Comparison of ENCODE assay signal across 13 mouse cellular contexts in the genomic region with DNA sequence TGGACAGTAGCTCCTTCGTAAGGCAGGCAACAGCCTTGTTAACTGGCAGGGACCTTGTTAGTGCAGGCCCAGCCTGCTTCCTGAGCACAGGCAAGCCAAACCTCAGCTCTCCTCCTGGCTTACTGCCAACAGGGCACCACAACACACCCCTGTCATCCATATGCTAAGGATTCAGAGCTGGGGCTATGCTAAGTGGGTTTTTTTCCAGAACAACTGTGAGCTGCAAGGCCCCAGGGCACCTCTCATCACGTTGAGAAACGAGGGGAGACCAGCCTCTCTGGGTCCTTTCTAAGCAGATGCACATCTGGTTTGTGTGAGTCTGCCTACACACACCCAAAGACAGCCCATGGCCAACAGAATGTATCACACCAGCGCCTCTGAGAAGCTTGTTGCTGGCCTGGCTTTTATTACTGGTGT.
A peak's percentile ranks its signal among the peaks of the same experiment; 100 is the strongest.
DNase-seq lines count a peak whose midpoint lies in the region; ATAC-seq lines count a peak whose summit lies in the region.
"Had no signal": no experiment of that assay in that cellular context is flagged by ENCODE, and none has a peak within 500 bp of the region (broad histone marks: within the 10 kb centered on the region; RNA-seq: fewer than 3 reads in every experiment).

No protein-coding gene starts in this region.

- peaks cover 28% of the 10 kb centered on the region for H3K4me1 ChIP-seq in embryonic facial prominence, embryonic 15.5 days

- DNase-seq in heart, postnatal 4 days = peak; percentile 12
- DNase-seq in heart, adult 18-20 months = no peak
- peak; percentile 1 for DNase-seq in NIH3T3 (ENCODE audit: low read depth)
- DNase-seq in brain, adult 2 months (ENCODE audit: low read depth, low spot score) = peak; percentile 62
- DNase-seq in frontal cortex, postnatal 10 days (ENCODE audit: low spot score in 2 of 2) = no peak
- no peak for DNase-seq in spleen, postnatal 14 days (ENCODE audit: low spot score in 2 of 2)
- DNase-seq in neural tube, embryonic 10.5 days (ENCODE audit: extremely low spot score, low spot score) = no peak
- DNase-seq: lung, postnatal 10 days; right cerebral cortex, postnatal 4 days had no signal

- no peak overlapping the region for H3K4me3 ChIP-seq in embryonic facial prominence, embryonic 15.5 days (replicated peaks)
- H3K4me3 ChIP-seq: heart, embryonic 13.5 days; midbrain, embryonic 12.5 days; neural tube, embryonic 15.5 days had no signal

- H3K9ac ChIP-seq in embryonic facial prominence, embryonic 15.5 days = no peak overlapping the region
- H3K9ac ChIP-seq: heart, embryonic 13.5 days; midbrain, embryonic 12.5 days; neural tube, embryonic 15.5 days had no signal

- H3K4me2 ChIP-seq in embryonic facial prominence, embryonic 15.5 days (replicated peaks) = no peak overlapping the region
- H3K4me2 ChIP-seq: heart, embryonic 13.5 days; midbrain, embryonic 12.5 days; neural tube, embryonic 15.5 days had no signal

- no peaks in the 10 kb centered on the region for H3K9me3 ChIP-seq in embryonic facial prominence, embryonic 15.5 days (replicated peaks)
- H3K9me3 ChIP-seq: heart, embryonic 13.5 days; midbrain, embryonic 12.5 days; neural tube, embryonic 15.5 days had no signal

- no peaks in the 10 kb centered on the region for H3K27me3 ChIP-seq in embryonic facial prominence, embryonic 15.5 days
- H3K27me3 ChIP-seq: heart, embryonic 13.5 days; neural tube, embryonic 15.5 days had no signal

- H3K36me3 ChIP-seq in embryonic facial prominence, embryonic 15.5 days = no peaks in the 10 kb centered on the region
- H3K36me3 ChIP-seq: heart, embryonic 13.5 days; midbrain, embryonic 12.5 days; neural tube, embryonic 15.5 days had no signal

- ATAC-seq in embryonic facial prominence, embryonic 15.5 days (ENCODE audit: insufficient number of reproducible peaks, low FRiP score, low TSS enrichment, low read depth) = peak; percentile 90

- WGBS in embryonic facial prominence, embryonic 15.5 days = 12% methylated on average over 4 of the region's 4 CpGs

- peak overlapping the region; percentile 48; the same call in 1 of the 2 replicates for H3K27ac ChIP-seq in embryonic facial prominence, embryonic 15.5 days (replicated peaks)
- H3K27ac ChIP-seq: heart, embryonic 13.5 days; midbrain, embryonic 12.5 days; neural tube, embryonic 15.5 days had no signal

Comparison
In these comparisons a context has a peak if more than half of its experiments do, and no peak if none do; other contexts are left out.
1. DNase-seq: peak in heart, postnatal 4 days (single experiment), NIH3T3 (single experiment) and brain, adult 2 months (single experiment); none in heart, adult 18-20 months (0 of 2), frontal cortex, postnatal 10 days (0 of 2), spleen, postnatal 14 days (0 of 2) and neural tube, embryonic 10.5 days (single experiment).